Mouse (Mus musculus) fat pad, adult 2 months (tissue): ENCODE results near the gene Mpdz.
A peak's percentile ranks its signal among the peaks of the same experiment; 100 is the strongest.

Experiments used
- DNase-seq: peaks from one replicate; pipeline ENCODE4 v3.0.0-alpha.2; 2011; ENCODE audit warnings: low read depth, low spot score; ENCODE audit errors: extremely low read depth

The Mpdz gene

GRCm38 (mm10) chr4:81396883-81397282 is 45.7 kb downstream of the Mpdz start:
- DNase-seq = no peak

- no peak for DNase-seq
These were observed 49.7 kb downstream of the Mpdz start for GRCm38 (mm10) chr4:81392869-81393268.

- DNase-seq = no peak
These were observed 53.4 kb downstream of the Mpdz start for GRCm38 (mm10) chr4:81389263-81389662.

GRCm38 (mm10) chr4:81387644-81388043 is 55.0 kb downstream of the Mpdz start:
- DNase-seq = no peak

GRCm38 (mm10) chr4:81372355-81372754 is 70.3 kb downstream of the Mpdz start:
- no peak for DNase-seq

- no peak for DNase-seq
These were observed 91.2 kb downstream of the Mpdz start for GRCm38 (mm10) chr4:81351368-81351767.

GRCm38 (mm10) chr4:81348646-81349045 is 94.0 kb downstream of the Mpdz start:
- DNase-seq = no peak

- no peak for DNase-seq
These were observed 97.5 kb downstream of the Mpdz start for GRCm38 (mm10) chr4:81345141-81345540.

GRCm38 (mm10) chr4:81333628-81333991 is 109.0 kb downstream of the Mpdz start:
- no peak for DNase-seq

- DNase-seq = peak; percentile 65
These were observed 109.6 kb downstream of the Mpdz start for GRCm38 (mm10) chr4:81332901-81333627.

GRCm38 (mm10) chr4:81332439-81332841 is 110.2 kb downstream of the Mpdz start:
- DNase-seq = peak; percentile 88

GRCm38 (mm10) chr4:81327694-81328093 is 114.9 kb downstream of the Mpdz start:
- DNase-seq = no peak

GRCm38 (mm10) chr4:81323853-81324252 is 118.8 kb downstream of the Mpdz start:
- DNase-seq = no peak

GRCm38 (mm10) chr4:81322232-81322631 is 120.4 kb downstream of the Mpdz start:
- DNase-seq = no peak

GRCm38 (mm10) chr4:81314618-81315017 is 128.0 kb downstream of the Mpdz start:
- DNase-seq = no peak

GRCm38 (mm10) chr4:81313246-81313645 is 129.4 kb downstream of the Mpdz start:
- no peak for DNase-seq

- DNase-seq = no peak
These were observed 132.5 kb downstream of the Mpdz start for GRCm38 (mm10) chr4:81310168-81310474.

- DNase-seq = no peak
These were observed 133.0 kb downstream of the Mpdz start for GRCm38 (mm10) chr4:81309473-81310167.

- no peak for DNase-seq
These were observed 134.9 kb downstream of the Mpdz start for GRCm38 (mm10) chr4:81307596-81308265.

- no peak for DNase-seq
These were observed 140.6 kb downstream of the Mpdz start for GRCm38 (mm10) chr4:81302056-81302455.

- DNase-seq = no peak
These were observed 144.2 kb downstream of the Mpdz start for GRCm38 (mm10) chr4:81298384-81298783.

- DNase-seq = no peak
These were observed 149.3 kb downstream of the Mpdz start for GRCm38 (mm10) chr4:81293309-81293708.
